Mouse (Mus musculus): Measurements from ENCODE around the gene Mpp6. TPM values are rescaled to one million over a fixed set of nuclear protein-coding genes. Genes with fewer than 3 reads are reported as not detected.

The Mpp6 gene
- total RNA-seq (2023) = 25.0 TPM

DNA sequence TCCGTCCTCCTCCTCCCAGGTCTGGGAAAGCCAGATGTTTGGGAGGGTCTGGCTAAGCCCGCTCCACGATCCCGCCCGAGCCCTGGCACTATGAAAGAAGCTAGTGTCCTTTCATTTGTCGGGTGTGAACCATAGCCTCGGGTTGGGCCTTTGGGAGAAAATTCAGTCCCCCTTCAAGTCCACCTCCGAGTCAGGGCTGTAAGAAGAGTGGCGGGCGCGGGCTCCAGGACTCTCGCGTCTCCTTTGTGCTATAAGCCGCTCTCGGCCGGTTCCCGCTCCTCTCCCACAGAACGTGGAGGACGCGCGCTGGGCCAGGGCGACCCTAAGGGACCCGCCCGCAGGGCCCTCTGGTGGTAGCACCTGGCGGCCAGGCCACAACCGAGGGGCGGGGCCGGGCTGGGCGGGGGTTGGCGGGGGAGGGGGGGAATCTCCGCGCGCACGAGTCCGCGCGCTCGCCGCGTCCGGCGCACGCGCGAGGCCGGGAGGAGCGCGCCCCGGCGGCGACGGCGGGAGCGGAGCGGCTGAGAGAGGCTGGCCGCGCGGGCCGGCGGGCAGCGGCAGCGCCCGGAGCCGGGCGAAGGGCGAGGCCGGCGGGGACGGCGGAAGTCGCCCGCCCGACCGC, at the start of gene Mpp6:
Gene Mpp6, plus strand, starts transcription at position 485 of the 622 bp plus-strand sequence.

Other genes with a start within 250 kb of the Mpp6 start
- gene Gsdme, start 153.6 kb downstream of the Mpp6 start, total RNA-seq (2023) = 0.95 TPM

Data from CD8-positive naive resting alpha-beta T cell, adult 57 days (primary cell).